Mouse (Mus musculus) midbrain, embryonic 13.5 days (tissue): Measurements from ENCODE around the gene Megf9. TPM values are rescaled to one million over a fixed set of nuclear protein-coding genes. Genes with fewer than 3 reads are reported as not detected.

Experiments used
- ATAC-seq: fragments of 200-750 bp; cut with Nextera tagmentation; 2 replicates; pipeline ENCODE4 v1.8.0; 2017; ENCODE audit warnings: mild to moderate bottlenecking, moderate TSS enrichment, moderate library complexity
- H3K27ac ChIP-seq: fragments of 300-500 bp; sonication (generic); 2 replicates; pipeline ENCODE4 v1.5.1; 2015; ENCODE audit warnings: inconsistent platforms, mild to moderate bottlenecking, moderate library complexity
- H3K27me3 ChIP-seq: fragments of 300-500 bp; sonication (generic); 2 replicates; pipeline ENCODE4 v1.6.1; 2015; ENCODE audit warnings: mild to moderate bottlenecking, inconsistent platforms
- H3K36me3 ChIP-seq: fragments of 300-500 bp; sonication (generic); 2 replicates; pipeline ENCODE4 v1.6.1; 2015; ENCODE audit warnings: mild to moderate bottlenecking, inconsistent platforms
- H3K4me1 ChIP-seq: fragments of 300-500 bp; sonication (generic); replicated peaks from 2 replicates; pipeline ENCODE4 v1.6.1; 2015; ENCODE audit warnings: inconsistent platforms
- H3K4me2 ChIP-seq: fragments of 300-500 bp; sonication (generic); replicated peaks from 2 replicates; pipeline ENCODE4 v1.6.1; 2015; ENCODE audit warnings: moderate library complexity, mild to moderate bottlenecking, inconsistent platforms
- H3K4me3 ChIP-seq: fragments of 300-500 bp; sonication (generic); replicated peaks from 2 replicates; pipeline ENCODE4 v1.5.1; 2015; ENCODE audit warnings: mild to moderate bottlenecking, inconsistent platforms
- H3K9ac ChIP-seq: fragments of 300-500 bp; sonication (generic); replicated peaks from 2 replicates; pipeline ENCODE4 v1.6.1; 2015; ENCODE audit warnings: mild to moderate bottlenecking, inconsistent platforms
- H3K9me3 ChIP-seq: fragments of 300-500 bp; sonication (generic); 2 replicates; pipeline ENCODE4 v1.6.1; 2016; ENCODE audit warnings: mild to moderate bottlenecking, inconsistent platforms
- WGBS: fragments of 180-500 bp; shearing (Covaris S2); methylation state at CpG from one replicate; pipeline ENCODE4 v1.1.7; 2015; 5-methylcytosine and 5-hydroxymethylcytosine counted together
- polyA plus RNA-seq: library from polyadenylated mRNA; unstranded; fragments of >200 nt; fragmentation: Nextera tagmentation; extraction: Ambion mirVana; gene quantifications from 2 replicates; pipeline ENCODE4 v1.2.1, GENCODE M21; 2015

Megf9 gene
- 28.0 and 31.0 TPM in 2 replicates for polyA plus RNA-seq

DNA sequence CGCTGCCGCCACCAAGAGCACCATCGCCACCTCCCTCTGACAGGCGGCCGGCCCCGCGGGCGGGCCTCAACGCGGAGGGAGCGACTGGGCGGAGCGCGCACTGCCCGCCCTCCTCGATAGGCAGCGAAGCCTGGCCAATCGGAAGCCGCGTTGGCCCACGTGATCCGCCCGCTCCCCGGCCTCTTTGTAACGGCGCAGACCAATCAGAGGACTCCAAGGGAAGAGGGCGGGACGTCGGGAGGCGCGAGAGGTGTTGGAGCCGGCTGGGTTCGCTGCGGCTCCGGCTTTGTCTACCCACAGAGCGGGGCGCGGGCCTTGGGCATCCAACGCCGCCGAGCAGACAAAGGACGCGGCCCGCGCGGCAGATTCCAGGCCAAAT is at the start of gene Megf9:
TSS of gene Megf9 (minus strand) at position 105 of the 379 bp plus-strand sequence.
- H3K36me3 ChIP-seq: no peaks in the 10 kb centered on the region
- peak within 1 kb of the TSS; percentile 90 for H3K4me2 ChIP-seq
- 0% methylated on average over 44 of the region's 46 CpGs for WGBS
- peak within 1 kb of the TSS; percentile 94 for H3K4me3 ChIP-seq
- H3K9me3 ChIP-seq: no peaks in the 10 kb centered on the region
- H3K27me3 ChIP-seq: no peaks in the 10 kb centered on the region
- peaks cover 45% of the 10 kb centered on the region for H3K4me1 ChIP-seq
- peak within 1 kb of the TSS; percentile 97 for H3K9ac ChIP-seq
- ATAC-seq: peak; percentile 99
- peak within 1 kb of the TSS; percentile 100 for H3K27ac ChIP-seq

DNA sequence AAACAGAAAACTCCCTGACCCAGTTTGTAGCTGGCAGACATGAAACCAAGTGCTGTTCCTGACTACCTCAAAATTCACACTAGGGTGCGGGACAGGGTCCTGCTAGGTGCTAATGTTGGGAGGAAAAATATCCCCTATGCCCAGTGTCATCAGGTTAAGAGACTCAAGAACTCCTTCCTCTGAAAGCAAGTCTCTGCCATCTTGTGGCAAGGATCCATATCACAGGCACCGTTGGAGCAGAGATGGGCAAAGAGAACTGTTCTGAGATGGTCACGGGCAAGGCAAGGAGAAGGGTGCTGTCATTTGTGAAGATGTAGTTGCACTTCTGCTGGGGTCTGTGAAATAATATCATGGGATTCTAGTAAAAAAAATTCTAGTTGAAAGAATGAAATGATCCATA is 44.9 kb upstream of the Megf9 start:
- Histone ChIP-seq H3K27me3 (no peaks in the 10 kb centered on the region), H3K4me3 (no peak overlapping the region), H3K27ac (no peak overlapping the region), H3K4me1 (no peaks in the 10 kb centered on the region), H3K4me2 (no peak overlapping the region), H3K9me3 (no peaks in the 10 kb centered on the region), H3K36me3 (no peaks in the 10 kb centered on the region), H3K9ac (no peak overlapping the region)
- no peak for ATAC-seq
- 54% methylated on average over 3 of the region's 3 CpGs for whole genome bisulfite sequencing

DNA sequence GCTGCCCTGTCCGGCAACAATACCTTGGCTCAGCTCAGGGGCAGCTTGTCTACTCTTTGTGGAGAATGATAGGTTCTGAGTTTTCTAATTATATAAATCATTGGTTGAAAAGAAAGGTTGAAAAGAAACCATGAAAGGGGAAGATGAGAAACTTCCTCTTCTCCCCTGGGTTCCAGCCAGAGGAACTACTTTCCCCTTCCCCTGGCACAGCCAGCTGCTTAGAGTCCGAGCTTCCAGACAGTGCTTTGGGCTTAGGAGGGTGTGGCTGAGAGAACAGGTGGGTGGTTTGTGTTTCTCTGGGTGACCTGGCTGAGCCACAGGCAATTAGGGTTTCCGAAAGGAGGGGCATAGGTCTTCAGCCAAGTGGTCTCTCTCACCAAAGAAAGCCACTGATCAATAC is 43.5 kb upstream of the Megf9 start:
- no peak for ATAC-seq
- H3K4me3 ChIP-seq: no peak overlapping the region
- no peaks in the 10 kb centered on the region for H3K4me1 ChIP-seq
- 76% methylated on average over 3 of the region's 3 CpGs for WGBS
- no peaks in the 10 kb centered on the region for H3K27me3 ChIP-seq
- no peaks in the 10 kb centered on the region for H3K9me3 ChIP-seq
- H3K4me2 ChIP-seq: no peak overlapping the region
- H3K9ac ChIP-seq: no peak overlapping the region
- no peaks in the 10 kb centered on the region for H3K36me3 ChIP-seq
- H3K27ac ChIP-seq: no peak overlapping the region

DNA sequence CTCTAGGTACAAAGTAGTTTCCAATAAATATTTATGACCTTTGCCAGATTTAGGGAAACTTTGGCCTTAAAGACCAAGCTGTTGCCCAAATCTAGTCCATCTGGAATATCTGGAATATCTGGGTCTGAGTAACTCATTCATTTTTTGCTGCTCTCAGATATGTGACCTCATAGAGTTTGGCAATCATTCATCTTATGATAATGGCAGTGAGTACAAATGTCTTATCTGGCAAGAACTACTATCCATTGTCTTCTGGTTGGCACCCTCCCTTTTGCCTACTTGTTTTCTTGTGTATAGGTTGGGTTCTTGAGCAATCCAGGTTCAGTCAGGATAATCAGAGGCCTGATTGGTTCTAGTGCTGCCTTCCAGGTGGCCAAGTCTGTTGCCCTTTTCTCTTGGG is 41.3 kb upstream of the Megf9 start:
- Histone ChIP-seq H3K4me2 (no peak overlapping the region), H3K27ac (no peak overlapping the region), H3K27me3 (no peaks in the 10 kb centered on the region), H3K4me3 (no peak overlapping the region), H3K9me3 (no peaks in the 10 kb centered on the region), H3K36me3 (no peaks in the 10 kb centered on the region), H3K4me1 (no peaks in the 10 kb centered on the region), H3K9ac (no peak overlapping the region)
- ATAC-seq: no peak

DNA sequence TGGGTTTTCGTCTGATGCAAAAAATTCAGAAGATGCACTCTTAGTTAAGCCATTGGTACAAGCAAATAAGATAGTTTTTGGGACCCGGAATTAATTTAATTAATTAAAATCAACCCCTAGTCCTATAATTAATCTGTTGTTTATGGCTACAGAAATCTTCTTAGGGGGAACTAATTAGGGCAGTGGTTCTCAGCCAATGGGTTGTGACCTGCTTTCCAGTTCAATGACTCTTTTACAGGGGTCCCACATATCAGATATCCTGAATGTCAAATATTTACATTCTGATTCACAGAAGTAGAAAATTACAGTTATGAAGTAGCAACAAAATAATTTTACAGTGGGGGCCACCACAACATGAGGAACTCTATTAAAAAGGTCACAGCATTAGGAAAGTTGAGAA is 39.1 kb upstream of the Megf9 start:
- Histone ChIP-seq H3K4me1 (no peaks in the 10 kb centered on the region), H3K9me3 (no peaks in the 10 kb centered on the region), H3K27ac (no peak overlapping the region), H3K4me2 (no peak overlapping the region), H3K9ac (no peak overlapping the region), H3K4me3 (no peak overlapping the region), H3K27me3 (no peaks in the 10 kb centered on the region), H3K36me3 (no peaks in the 10 kb centered on the region)
- no peak for ATAC-seq
- WGBS: 89% methylated on average over 2 of the region's 2 CpGs

DNA sequence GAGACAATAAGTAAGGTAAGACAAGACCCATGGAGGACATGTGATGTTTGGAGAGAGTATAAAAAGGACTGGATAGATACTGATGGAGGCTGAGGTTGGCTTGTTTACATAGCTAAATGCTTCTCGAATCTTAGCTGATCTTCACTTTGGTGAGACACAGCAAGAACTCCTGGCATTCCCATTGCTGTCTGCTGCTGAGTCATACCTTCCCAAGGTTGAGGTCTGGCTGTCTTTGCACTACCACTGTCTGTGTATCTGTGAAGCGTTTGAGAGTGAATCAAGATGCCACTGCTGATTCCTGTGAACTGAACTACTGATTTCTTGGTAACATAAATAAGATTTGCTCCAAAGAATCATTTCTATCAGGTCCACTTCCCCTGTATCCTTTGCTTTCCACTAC is 19.1 kb upstream of the Megf9 start:
- H3K27ac ChIP-seq: no peak overlapping the region
- no peaks in the 10 kb centered on the region for H3K27me3 ChIP-seq
- H3K9ac ChIP-seq: no peak overlapping the region
- no peaks in the 10 kb centered on the region for H3K36me3 ChIP-seq
- no peaks in the 10 kb centered on the region for H3K4me1 ChIP-seq
- no peaks in the 10 kb centered on the region for H3K9me3 ChIP-seq
- no peak overlapping the region for H3K4me2 ChIP-seq
- H3K4me3 ChIP-seq: no peak overlapping the region
- WGBS: 80% methylated on average over 2 of the region's 2 CpGs
- no peak for ATAC-seq

DNA sequence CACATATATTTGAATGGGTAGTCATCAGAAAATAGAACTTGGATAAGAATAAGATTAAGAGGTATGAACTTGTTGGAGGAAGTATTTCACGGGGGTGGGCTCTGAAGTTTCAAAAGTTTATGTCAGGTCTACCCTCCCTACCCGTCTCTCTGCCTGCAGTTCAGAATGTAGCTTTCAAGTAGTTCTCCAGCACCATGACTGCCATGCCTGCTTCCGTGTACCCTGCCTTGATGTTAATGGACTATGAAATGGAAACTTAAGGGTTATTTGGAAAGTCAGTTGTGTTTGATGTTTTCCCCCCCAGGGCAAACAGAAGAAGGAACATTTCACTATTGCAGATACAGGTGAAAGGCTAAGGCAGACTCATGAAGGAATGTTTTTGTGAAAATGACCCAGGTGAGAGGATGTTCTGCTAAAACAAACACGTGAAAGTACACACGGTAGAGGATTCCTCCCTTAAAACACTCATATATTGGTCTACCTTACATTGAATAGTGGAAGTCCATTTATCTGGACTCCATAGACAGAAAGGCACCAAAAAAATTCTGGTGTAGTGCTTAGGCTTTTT is 18.5 kb upstream of the Megf9 start:
- Histone ChIP-seq H3K4me3 (no peak overlapping the region), H3K36me3 (no peaks in the 10 kb centered on the region), H3K27me3 (no peaks in the 10 kb centered on the region), H3K9ac (no peak overlapping the region), H3K4me1 (no peaks in the 10 kb centered on the region), H3K9me3 (no peaks in the 10 kb centered on the region), H3K4me2 (no peak overlapping the region), H3K27ac (no peak overlapping the region)
- no peak for ATAC-seq
- 90% methylated on average over 5 of the region's 5 CpGs for WGBS

DNA sequence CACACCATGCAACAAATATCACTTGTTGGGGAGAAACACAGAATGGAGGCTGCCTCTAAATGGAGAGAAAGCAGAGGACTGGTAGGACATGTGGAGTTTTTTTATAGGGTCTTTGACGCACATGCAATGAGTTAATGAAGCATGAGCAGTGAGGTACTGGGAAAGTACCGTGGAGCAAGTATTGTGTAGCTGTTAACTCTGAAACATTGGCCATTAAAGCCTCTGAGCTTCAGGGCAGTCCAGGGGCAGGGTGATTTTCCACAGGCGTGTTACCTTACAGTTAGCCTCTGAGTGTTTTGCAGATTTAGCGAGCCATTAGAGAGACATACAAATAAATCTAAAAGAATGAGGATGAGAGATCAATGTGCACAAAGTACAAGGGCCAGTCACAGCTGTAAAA is 17.3 kb upstream of the Megf9 start:
- no peak for ATAC-seq
- Histone ChIP-seq H3K9me3 (no peaks in the 10 kb centered on the region), H3K4me1 (no peaks in the 10 kb centered on the region), H3K27me3 (no peaks in the 10 kb centered on the region), H3K27ac (no peak overlapping the region), H3K36me3 (no peaks in the 10 kb centered on the region), H3K9ac (no peak overlapping the region), H3K4me3 (no peak overlapping the region), H3K4me2 (no peak overlapping the region)
- WGBS: 68% methylated on average over 4 of the region's 4 CpGs

DNA sequence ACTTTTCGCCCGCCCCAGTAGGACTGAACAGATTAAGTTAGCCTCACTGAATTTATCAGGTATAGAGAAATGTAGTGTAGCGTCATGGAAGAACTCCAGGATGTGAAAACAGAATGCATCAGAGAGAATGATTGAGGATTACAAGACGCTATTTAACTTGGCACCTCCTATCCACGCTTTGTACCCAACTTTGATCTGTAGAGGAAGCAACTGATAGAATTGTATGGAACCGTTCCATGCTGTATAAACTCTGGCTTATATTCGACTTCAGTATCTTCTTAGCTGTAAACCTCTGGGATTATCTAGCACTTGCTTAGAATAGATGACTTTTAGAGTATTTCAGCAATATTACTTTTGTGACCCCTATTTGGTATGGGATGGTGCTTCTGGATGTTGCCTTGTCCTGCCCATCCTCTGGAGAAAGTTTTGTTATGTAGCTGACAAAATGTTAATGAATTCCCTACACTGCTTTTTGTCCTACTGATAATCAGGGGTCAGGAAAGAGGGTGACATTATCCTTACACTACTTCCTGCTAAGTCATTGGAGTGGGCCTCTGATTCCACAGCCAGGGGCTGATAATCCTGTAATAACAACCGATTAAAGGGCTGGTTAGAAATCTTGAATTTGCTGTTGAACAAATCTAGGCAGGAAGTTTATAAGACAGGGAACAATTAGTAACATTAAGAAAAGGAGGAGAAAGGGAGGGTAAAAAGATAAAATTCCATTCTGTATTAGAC is 12.8 kb upstream of the Megf9 start:
- Histone ChIP-seq H3K4me2 (no peak overlapping the region), H3K36me3 (no peaks in the 10 kb centered on the region), H3K4me1 (no peaks in the 10 kb centered on the region), H3K27ac (no peak overlapping the region), H3K27me3 (no peaks in the 10 kb centered on the region), H3K9ac (no peak overlapping the region), H3K4me3 (no peak overlapping the region), H3K9me3 (no peaks in the 10 kb centered on the region)
- no peak for ATAC-seq
- WGBS: 87% methylated on average over 8 of the region's 8 CpGs

DNA sequence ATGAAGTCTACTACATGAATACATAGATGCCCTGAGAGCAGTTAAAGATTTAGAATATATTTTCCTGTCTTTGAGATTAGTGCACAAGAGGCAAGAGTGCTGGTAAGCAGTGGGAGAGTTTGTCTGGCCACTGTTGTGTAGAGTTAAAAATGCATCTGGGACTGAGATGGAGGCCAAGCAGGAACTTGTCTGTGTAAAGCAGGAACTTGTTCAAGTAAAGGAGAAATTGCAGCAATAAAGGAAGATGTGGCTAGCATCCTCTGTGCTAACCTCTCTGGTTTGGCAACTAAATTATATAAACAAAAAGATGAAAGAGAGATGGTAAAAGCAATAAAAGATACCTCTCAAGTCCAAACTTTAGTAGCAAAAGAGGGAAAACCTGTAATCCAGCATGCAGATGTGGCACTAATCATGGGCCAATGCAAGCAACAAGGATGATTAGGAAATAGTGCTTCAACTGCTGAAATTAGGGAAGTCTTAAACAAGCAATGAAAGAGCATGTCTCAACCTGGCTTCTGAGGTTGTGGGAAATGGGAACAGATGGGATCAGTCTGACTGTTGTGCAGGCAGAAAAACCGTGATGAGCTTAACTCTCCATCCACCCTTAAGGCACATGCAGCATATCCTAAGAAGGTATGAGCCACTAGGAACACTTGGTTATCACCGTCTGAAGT is 11.2 kb upstream of the Megf9 start:
- H3K27me3 ChIP-seq: peaks cover 1% of the 10 kb centered on the region; the same call in 1 of the 2 replicates
- no peak overlapping the region for H3K4me3 ChIP-seq
- H3K36me3 ChIP-seq: no peaks in the 10 kb centered on the region
- H3K9ac ChIP-seq: no peak overlapping the region
- ATAC-seq: no peak
- H3K27ac ChIP-seq: no peak overlapping the region
- H3K9me3 ChIP-seq: no peaks in the 10 kb centered on the region
- 81% methylated on average over 2 of the region's 2 CpGs for WGBS
- H3K4me1 ChIP-seq: no peaks in the 10 kb centered on the region
- no peak overlapping the region for H3K4me2 ChIP-seq

DNA sequence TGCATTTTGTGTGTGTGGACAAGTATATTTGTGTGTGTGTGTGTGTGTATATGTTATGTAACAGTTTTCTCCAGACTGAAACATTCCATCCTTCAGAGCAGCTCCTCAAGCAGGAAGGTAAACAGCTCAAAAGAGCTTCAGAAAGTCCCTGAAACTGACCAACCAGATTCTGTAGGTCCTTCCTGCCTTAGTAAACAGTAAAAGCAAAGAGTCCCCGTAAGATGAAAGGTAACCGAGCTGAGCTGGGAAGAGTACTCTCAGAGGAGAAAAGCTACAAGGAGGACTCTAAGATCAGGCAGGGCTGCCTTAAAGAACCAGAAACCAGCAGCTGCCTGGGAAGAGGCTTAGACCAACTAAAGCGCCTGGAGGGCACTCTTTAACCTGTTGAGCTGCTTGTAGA is 9.6 kb upstream of the Megf9 start:
- no peak overlapping the region for H3K27ac ChIP-seq
- no peak overlapping the region for H3K9ac ChIP-seq
- no peaks in the 10 kb centered on the region for H3K9me3 ChIP-seq
- ATAC-seq: no peak
- peaks cover 2% of the 10 kb centered on the region; the same call in 1 of the 2 replicates for H3K27me3 ChIP-seq
- H3K4me1 ChIP-seq: no peaks in the 10 kb centered on the region
- H3K36me3 ChIP-seq: no peaks in the 10 kb centered on the region
- WGBS: 64% methylated on average over 3 of the region's 3 CpGs
- no peak overlapping the region for H3K4me3 ChIP-seq
- H3K4me2 ChIP-seq: no peak overlapping the region

DNA sequence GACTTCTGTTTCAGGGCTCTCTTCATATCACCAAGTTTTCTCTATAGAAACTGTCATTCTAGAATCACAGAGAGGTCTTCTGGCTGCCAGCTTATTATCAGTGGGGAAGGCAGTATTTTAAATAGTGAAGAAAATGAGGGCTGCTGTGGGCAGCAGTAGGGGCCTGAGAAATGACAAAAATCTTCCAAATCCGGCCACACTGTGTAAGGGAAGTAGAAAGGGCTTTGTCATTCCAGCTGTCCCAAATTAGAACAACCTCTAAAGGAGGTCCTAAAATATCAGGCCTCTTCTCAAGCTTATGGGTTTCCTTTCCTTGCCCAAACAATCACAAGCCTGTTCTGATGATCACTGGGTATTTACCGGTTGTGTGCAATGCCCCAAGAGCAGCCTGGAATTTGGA is 7.6 kb upstream of the Megf9 start:
- H3K9ac ChIP-seq: no peak overlapping the region
- H3K4me3 ChIP-seq: no peak overlapping the region
- peaks cover 2% of the 10 kb centered on the region; the same call in 1 of the 2 replicates for H3K27me3 ChIP-seq
- no peaks in the 10 kb centered on the region for H3K36me3 ChIP-seq
- H3K4me2 ChIP-seq: no peak overlapping the region
- H3K27ac ChIP-seq: no peak overlapping the region
- no peaks in the 10 kb centered on the region for H3K4me1 ChIP-seq
- ATAC-seq: no peak
- 49% methylated on average over 2 of the region's 2 CpGs for WGBS
- H3K9me3 ChIP-seq: no peaks in the 10 kb centered on the region
